Mouse (Mus musculus): Measurements from ENCODE around the gene Atat1.

Gene Atat1

GRCm38 (mm10) chr17:35917463-35918251, 7.8 kb upstream of the Atat1 start:
- DNase-seq (ENCODE audit: extremely low spot score, low spot score) = peak; percentile 63

- DNase-seq (ENCODE audit: extremely low spot score, low spot score) = peak; percentile 52
These were observed 7.2 kb upstream of the Atat1 start for GRCm38 (mm10) chr17:35917143-35917462.

GRCm38 (mm10) chr17:35916297-35917142, 6.6 kb upstream of the Atat1 start, which contains the start of the genes Mrps18b and Ppp1r10:
Mrps18b (minus strand) TSS chr17:35916389.
Ppp1r10 (plus strand) TSS chr17:35916434.
- DNase-seq (ENCODE audit: extremely low spot score, low spot score) = peak; percentile 98

- DNase-seq (ENCODE audit: extremely low spot score, low spot score) = no peak
These were observed 5.8 kb upstream of the Atat1 start for GRCm38 (mm10) chr17:35915538-35916296.

- DNase-seq (ENCODE audit: extremely low spot score, low spot score) = no peak
These were observed 5.1 kb upstream of the Atat1 start for GRCm38 (mm10) chr17:35914975-35915374.

GRCm38 (mm10) chr17:35909186-35909918, 523 bp downstream of the Atat1 start:
- DNase-seq (ENCODE audit: extremely low spot score, low spot score) = no peak

GRCm38 (mm10) chr17:35907609-35908008, 2.3 kb downstream of the Atat1 start:
- no peak for DNase-seq (ENCODE audit: extremely low spot score, low spot score)

GRCm38 (mm10) chr17:35905587-35905986, 4.3 kb downstream of the Atat1 start:
- no peak for DNase-seq (ENCODE audit: extremely low spot score, low spot score)

GRCm38 (mm10) chr17:35903992-35904355, 5.9 kb downstream of the Atat1 start:
- DNase-seq (ENCODE audit: extremely low spot score, low spot score) = no peak

GRCm38 (mm10) chr17:35903343-35903991, 6.4 kb downstream of the Atat1 start:
- no peak for DNase-seq (ENCODE audit: extremely low spot score, low spot score)

GRCm38 (mm10) chr17:35900636-35901035, 9.2 kb downstream of the Atat1 start:
- no peak for DNase-seq (ENCODE audit: extremely low spot score, low spot score)

GRCm38 (mm10) chr17:35897644-35898573, 12.0 kb downstream of the Atat1 start:
- DNase-seq (ENCODE audit: extremely low spot score, low spot score) = no peak

GRCm38 (mm10) chr17:35896781-35897643, 12.9 kb downstream of the Atat1 start, which contains the start of gene 2310061I04Rik:
2310061I04Rik (minus strand) TSS chr17:35897431.
- peak; percentile 92 for DNase-seq (ENCODE audit: extremely low spot score, low spot score)

- DNase-seq (ENCODE audit: extremely low spot score, low spot score) = no peak
These were observed 22.1 kb downstream of the Atat1 start for GRCm38 (mm10) chr17:35887725-35888124.

GRCm38 (mm10) chr17:35883777-35884176, 26.1 kb downstream of the Atat1 start:
- DNase-seq (ENCODE audit: extremely low spot score, low spot score) = no peak

GRCm38 (mm10) chr17:35882924-35883323, 27.0 kb downstream of the Atat1 start:
- DNase-seq (ENCODE audit: extremely low spot score, low spot score) = no peak

- peak; percentile 97 for DNase-seq (ENCODE audit: extremely low spot score, low spot score)
These were observed 30.4 kb downstream of the Atat1 start, which contains the start of gene Dhx16 for GRCm38 (mm10) chr17:35879245-35880057. Dhx16 (plus strand) TSS chr17:35879819.
